Mouse (Mus musculus) lung, postnatal 36 days (tissue): Measurements from ENCODE around the gene Polm.

Experiments used
- DNase-seq: peaks from one replicate; pipeline ENCODE4 v3.0.0; 2022; ENCODE audit warnings: mixed read lengths

Polm gene

DNA sequence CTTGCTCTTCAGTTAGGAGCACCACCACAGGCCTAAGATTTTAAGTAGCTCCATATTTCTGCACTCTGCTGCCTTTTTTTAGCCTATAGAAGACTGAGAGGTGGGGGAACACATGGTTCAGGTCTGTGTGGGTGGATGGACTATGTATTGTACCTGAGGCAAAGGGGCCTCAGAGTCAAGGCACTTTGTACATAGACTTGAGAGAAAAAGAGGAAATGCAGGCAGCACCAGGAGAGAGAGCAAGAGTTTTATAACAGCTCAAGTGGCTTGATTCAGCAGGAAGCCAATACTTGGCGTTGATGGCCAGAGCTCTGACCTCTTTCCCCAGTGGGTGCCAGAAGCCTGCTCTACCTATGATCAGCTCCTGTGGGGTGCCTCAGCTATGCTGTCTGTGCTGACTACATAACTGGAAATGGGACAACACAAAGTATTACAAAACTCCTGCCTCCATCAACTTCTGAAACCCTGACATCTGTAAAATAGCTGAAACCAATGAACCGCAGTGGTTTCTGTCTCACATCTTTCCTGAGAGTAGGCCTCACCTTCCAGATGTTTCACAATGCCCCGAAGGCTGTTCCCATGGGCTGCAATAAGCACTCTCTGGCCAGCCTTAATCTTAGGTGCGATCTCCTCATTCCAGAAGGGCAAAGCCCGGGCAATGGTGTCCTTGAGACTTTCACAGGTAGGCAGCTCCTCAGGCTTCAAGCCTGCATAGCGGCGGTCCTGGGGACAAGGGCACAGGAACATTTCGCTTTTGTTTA is 35.2 kb downstream of the Polm start:
- no peak for DNase-seq

DNA sequence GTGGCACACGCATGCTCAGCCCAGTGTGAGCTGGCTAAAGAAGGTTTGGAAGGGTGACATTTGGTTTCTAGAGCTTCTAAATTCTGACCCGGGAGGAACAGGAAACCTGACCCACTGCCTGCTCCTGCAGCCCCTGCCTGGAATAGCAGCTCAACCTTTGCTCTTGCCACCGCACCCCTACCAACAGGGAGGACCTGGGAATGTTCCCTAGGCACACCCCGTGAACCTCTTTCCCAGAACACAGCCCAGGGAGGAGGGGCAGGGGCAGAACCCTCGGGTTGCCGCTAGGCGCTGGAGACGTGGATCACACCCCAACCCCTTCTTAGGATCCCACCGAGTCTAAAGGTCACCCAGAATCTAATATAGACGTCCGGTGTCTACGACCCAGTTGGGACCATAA is 35.8 kb downstream of the Polm start:
- no peak for DNase-seq

DNA sequence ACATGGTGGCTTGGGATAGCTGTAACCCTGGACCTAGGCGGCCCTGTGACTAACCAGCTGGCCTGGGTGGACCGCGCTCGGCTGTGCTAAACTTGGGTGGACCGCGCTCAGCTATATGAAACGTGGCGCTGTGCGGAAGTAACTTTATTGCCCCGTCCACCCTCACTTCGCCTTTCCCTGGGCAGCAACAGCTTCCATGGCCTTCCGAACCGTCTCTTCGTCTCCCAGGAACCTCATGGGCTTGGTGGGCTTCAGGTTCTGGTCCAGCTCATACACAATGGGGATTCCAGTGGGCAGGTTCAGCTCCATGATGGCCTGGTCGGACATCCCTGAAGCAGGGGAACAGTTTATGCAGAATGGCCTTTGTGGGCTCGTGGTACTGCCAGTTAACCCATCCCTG is 36.3 kb downstream of the Polm start:
- no peak for DNase-seq

DNA sequence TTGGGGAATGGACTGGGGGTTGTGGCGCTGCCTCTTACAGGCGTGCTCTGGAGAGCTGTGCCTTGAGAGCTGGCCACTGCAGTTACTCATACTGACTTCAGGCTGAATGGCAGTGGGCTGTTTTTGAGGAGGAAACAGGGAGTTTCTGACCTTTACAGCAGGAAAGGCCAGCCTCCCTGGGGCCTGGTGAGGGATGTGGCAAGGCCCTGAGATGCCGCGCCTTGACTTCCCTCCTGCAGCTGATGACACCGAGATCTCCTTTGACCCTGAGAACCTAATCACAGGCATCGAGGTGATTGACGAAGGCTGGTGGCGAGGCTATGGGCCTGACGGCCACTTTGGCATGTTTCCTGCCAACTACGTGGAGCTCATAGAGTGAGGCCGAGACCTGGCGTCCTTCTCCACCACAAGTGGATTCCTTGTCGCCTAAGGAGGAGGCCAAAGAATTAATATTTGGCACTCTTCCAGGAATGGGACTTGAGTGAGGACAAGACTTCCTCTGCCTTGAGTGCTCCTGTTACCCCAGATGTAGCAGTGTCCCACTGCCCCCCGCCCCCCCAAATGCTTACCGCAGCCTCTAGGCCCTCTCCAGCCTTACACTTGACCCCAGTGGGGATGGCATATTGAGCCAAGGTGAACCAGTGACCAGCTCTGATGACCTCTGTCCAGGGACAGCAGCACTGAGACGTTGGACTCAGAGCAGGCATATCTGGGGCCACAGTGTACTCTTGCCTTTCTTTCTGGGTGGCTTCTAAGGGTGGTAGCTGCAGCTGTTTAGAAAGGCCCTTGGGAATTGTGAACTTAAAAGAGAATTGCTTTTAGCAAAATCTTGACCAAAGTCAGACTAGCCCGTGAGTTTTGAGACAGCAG is 38.0 kb downstream of the Polm start:
- peak; percentile 85 for DNase-seq

DNA sequence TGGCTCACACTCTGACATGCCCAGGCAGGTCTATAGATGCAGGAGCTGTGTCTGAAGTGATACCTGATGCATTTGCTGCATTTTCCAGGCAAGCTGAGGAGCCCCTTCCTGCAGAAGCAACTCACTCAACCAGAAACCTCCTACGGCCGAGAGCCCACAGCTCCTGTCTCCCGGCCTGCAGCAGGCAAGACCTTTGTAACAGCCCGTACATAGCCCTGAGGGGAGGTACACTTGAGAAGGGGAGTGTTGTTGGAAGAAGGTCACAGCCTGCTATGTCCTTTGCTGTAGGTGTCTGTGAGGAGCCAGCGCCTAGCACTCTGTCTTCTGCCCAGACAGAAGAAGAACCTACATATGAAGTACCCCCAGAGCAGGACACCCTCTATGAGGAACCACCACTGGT is 39.9 kb downstream of the Polm start:
- no peak for DNase-seq

DNA sequence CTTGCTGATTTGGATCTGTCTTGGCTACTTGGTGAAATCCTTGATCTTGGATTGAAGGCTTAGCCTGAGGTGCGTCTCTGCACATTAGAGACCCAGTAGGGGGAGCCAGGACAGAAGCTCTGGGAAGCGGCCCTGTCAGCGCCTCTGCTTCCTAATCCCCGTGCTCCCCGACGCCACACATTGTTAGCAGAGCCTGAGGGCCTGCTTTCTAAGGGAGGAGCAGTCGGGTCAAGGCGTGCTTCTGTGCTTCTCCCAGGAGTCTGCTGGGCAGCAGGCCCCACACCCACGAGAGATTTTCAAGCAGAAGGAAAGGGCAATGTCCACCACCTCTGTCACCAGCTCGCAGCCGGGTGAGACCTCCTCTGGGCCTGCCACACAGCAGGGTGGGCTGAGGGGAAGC is 40.4 kb downstream of the Polm start:
- no peak for DNase-seq

DNA sequence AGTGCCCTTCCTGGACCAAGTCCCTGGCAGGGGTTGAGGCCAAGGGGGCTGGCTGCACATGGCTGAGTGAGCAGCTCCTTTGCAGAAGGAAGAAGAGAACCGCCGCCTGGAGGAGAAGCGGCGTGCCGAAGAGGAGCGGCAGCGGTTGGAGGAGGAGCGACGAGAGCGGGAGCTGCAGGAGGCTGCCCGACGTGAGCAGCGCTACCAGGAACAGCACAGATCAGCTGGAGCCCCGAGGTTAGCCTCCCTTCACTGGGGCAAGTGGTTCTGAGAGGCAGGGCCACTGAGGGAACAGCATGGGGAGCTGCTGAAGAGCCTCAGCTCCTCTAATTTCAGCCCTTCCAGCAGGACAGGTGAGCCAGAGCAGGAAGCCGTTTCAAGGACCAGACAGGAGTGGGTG is 40.9 kb downstream of the Polm start:
- no peak for DNase-seq

DNA sequence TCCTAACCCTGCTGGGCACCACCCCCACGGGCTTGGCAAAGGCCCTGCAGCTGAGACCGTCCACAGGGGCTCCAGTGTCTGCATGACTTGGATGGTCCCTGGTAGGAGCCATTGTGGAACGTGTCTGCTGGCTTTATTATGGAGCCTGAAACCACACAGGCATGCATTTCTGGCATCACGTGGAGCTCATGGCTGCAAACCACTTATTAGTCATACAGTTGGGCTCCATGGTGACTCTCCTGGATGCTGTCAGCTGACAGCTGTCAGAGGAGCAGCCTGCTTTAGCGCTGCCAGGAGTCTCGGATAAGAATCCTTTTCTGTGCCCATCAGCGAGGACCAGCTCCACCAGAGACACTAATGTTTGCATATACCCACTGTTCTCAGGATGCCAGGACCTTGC is 42.1 kb downstream of the Polm start:
- no peak for DNase-seq

DNA sequence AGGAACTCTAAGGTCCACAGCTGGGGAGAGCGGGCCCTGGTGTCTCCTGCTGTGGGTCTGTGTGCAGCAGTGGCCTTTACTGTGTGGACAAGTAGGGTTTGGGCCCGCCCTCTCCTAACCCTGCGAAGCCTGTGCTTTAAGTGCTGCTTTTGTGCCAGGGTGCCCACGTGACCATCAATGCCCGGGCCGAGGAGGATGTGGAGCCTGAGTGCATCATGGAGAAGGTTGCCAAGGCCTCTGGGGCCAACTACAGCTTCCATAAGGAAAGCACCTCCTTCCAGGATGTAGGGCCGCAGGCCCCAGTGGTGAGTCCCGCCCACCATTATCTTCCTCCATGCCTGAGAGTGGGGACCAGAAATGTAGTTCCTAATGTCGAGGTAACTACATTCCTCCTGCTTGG is 42.5 kb downstream of the Polm start:
- no peak for DNase-seq

DNA sequence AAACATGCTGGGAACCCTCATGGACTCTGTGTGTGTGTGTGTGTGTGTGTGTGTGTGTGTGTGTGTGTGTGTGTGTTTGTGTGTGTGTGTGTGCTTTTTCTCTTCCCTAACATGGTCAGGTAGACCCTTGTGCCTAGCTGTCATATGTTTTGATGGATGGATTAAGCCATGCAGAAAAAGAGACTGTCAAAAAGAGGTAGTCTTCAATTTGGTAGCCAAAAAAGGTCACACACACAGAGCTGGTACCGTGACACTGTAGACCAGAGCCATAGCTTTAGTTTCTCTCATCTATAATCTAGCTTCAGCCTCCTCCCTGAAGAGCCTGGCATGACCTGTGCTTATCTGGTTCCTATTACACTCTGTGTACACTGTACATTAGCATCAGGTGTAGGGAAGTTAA is 47.4 kb downstream of the Polm start:
- no peak for DNase-seq

DNA sequence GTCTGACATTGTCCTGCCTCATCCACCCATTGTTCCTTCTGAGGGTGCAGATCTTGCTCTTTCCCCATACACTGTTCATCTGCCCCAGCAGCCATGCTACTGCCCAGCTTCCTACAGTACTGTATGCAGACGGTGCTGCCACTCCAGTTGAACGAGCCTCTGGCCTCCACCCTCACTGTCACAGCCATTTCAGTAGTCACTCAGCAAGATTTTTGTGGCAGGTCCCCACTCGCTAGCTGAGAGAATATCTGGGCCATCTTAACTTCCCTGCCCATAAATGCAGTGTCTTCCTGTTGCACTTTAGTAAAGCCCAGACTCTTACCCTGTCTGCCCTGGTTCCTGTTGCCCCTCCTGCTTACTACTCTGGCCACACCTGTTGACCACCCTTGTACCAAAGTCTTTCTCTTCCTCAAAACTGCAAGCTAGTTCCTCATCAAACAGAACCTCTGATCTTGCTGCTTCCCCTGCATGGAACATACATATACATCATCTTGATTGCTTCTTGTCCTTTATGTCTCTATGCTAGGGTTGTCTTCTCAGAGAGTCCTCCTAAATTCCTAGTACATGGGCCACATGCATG is 48.0 kb downstream of the Polm start:
- peak; percentile 37 for DNase-seq

DNA sequence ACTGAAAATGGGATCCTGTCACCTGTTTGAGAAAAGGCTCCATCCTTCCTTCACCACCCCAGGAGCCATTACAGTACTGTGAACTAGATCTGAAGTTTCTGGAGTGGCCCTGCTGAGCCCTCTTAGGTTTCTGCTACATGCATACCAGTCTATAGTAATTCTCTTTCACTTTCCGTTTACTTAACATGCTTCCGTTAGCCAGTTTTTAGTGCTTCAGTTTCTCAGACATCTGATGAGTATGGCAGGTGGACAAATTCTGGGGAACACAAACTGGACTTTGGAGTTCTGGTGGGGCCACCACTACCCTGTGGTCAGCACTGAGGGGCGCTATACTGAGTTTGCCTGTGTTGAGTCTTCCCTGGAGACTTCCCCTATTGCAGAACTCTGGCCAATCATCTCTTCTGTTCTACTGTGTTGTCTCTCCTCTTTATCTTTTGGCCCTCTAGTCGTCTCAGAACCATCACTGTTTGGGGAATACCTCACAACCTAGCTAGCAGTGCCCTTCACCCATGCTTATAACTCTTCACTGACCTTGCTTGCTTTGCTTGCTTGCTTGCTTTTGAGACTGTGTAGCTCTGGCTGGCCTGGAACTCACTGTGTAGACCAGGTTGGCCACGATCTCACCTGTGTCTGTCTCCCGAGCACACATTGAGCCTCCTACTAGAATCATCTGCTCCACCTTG is 48.6 kb downstream of the Polm start:
- peak; percentile 44 for DNase-seq

DNA sequence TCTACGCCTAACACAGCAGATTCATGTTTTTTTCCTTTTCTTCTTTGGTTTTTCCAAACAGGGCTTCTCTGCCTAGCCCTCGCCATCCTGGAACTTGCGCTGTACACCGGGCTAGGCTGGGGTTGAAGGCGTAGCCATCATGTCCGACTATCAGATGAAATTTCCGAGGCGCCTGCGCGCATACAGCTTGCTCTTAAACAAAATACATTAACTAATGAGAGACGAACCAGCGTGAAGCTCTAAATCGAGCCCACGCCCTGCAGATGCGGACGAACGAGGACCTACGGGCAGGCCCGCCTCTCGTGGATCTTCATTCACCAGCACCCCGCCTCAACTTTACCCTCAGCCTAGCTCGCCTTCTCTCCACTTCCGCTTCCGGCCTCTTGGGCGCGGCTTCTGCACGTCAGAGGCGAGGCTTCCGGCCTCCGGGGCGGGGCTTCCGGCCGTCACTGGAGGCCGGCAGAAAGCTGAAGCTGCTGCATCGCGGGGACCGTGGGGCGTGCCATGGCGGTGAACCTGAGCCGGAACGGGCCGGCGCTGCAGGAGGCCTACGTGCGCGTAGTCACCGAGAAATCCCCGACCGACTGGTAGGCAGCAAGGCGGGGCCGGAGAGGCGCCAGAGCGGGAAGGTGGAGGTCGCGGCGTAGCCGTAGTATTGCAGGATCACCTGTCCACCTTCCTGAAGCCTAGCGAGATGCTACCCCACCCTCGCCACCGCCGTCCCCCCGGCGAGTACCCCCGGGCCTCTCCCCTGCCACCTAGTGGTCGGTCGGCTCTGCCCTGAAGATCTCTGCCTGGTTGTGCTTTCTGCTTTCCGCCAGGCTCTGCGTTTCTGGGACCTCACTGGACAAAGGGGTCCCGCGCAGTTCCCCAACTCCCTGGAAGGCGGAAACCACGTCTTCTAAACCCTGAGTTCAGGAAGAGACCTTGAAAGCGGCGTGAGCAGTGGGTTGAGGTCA is 49.5 kb downstream of the Polm start, which contains the start of gene Dbnl:
Gene Dbnl, plus strand, starts transcription at position 433 of the 959 bp plus-strand sequence.
- peak; percentile 97 for DNase-seq

DNA sequence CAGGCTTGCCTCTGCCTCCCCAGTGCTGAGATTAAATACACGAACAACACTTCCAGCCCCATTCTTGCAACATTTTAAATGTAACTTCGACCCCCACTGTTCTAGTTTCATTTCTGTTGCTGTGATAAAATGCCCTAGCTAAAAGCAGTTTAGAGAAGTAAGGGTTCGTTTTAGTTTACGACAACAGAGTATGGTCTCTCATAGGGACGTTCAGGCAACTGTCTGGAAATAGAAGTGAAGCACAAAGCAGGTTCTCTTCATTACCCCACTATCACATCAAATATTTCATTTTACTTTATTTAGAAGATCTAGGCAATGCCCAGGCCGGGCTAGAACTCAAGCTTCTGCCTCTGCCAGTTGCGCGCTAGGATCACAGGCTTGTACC is 50.2 kb downstream of the Polm start:
- no peak for DNase-seq

DNA sequence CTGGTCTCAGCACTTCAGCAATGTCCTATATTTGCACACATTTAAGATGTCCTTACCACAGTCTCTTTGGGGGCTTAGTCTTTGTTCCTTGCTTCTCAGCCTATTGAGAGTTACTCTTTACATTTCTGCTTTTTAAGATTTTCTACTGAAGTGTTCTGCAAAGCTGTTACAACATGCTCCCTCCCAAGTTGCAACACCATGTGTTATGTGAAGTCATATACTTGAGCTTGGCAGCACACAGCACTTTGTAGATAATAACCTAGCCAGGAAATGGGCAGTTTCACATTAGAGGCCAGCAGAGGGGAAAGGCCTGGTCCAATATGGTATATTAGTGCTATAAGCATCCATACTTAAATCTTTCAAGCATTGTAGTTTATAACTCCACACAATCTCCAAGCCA is 52.1 kb downstream of the Polm start:
- DNase-seq, result peak; percentile 81

DNA sequence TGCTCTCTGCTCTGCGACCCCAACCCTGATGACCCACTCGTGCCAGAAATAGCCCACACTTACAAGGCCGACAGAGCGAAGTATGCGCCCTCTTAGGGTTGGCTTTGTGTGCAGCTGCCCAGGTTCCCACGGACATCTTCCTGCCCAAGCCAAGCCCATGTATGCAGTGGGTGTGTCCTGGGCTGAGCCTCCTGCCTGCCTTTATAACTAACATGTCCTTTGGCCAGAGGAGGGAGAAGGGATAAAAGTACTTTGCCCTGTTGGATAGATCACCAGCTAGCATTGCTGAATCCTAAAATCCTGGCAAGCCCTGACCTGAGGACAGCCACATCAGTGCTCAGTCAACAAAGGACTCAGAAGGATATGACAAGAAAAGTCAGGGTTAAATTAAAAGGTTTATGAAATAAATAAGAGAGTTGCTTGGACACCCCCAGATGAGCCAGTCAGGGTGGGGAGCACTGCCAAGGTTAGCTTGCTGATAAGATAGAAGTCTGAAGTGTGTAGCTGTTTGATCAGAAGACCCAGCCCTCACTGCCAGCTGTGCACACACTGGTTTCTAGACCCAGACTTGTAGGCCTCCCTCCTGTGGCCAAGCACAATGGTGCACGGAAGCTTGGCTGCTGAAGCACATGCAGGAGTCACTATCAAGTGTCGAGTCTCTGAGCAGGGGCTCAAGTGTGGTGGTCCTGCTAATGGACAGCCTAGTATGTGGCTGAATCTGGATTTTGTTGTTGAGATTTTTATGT is 55.4 kb downstream of the Polm start:
- DNase-seq, result no peak

DNA sequence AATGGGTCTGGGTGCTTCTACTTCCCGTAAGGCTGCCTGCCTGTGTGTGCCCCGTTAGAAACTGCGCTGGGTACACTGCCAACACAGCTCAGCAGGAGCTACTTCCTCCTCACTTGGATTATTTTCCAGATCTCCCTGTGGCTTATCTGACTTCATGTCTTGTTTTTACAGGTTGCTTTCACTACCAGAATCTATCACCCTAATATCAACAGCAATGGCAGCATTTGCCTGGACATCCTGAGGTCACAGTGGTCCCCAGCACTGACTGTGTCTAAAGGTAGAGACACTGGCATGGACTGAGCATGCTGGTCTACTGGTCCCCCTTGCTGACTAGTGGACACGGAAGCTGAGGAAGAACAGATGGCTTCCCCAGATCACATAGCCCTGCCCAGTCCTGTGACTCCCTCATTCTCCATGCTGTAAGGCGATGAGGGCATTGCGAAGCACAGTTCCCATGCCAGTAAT is 57.7 kb downstream of the Polm start:
- DNase-seq, result no peak

DNA sequence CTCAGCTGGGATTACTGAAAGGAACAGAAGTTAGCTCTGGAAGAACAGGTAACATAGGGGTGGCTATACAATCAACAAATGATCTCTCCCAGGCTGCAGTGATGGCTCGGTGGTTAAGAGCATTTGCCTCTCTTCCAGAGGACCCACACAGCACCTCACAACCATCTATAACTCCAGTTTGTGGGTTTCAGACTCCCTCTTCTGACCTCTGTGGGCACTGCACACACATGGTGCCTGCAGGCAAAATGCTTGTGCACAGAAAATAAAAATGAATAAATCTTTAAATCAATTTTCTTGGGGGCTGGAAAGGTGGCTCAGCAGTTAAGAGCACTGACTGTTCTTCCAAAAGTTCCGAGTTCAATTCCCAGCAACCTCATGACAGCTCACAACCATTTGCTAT is 59.3 kb downstream of the Polm start:
- DNase-seq, result no peak
